Comparison of ENCODE assay signal across 8 mouse cellular contexts in genomic region chr16:17460254-17460653, GRCm38 (mm10). TPM values are rescaled to one million over a fixed set of nuclear protein-coding genes. Genes with fewer than 3 reads are reported as not detected.
DNase-seq lines count a peak whose midpoint lies in the region; ATAC-seq and TF ChIP-seq lines count a peak whose summit lies in the region.

No protein-coding gene starts in this region.

- no peak overlapping the region for H3K9ac ChIP-seq in liver, adult 2 months (ENCODE audit: low read depth, low read length)
- H3K9ac ChIP-seq in liver, embryonic 12.5 days, result no peak overlapping the region
- H3K9ac ChIP-seq in midbrain, embryonic 11.5 days (ENCODE audit: low read length), result no peak overlapping the region

- no peak overlapping the region for H3K4me3 ChIP-seq in liver, adult 2 months (ENCODE audit: insufficient read depth, low read depth, low read length)
- H3K4me3 ChIP-seq in liver, embryonic 12.5 days, result no peak overlapping the region
- H3K4me3 ChIP-seq in midbrain, embryonic 11.5 days (ENCODE audit: low read depth, low read length), result no peak overlapping the region

- H3K4me2 ChIP-seq in liver, embryonic 12.5 days, result no peak overlapping the region
- H3K4me2 ChIP-seq in midbrain, embryonic 11.5 days, result no peak overlapping the region

- peaks cover 36% of the 10 kb centered on the region for H3K4me1 ChIP-seq in liver, adult 2 months (ENCODE audit: control insufficient read depth, insufficient read depth, low read length)
- H3K4me1 ChIP-seq in liver, embryonic 12.5 days, result peaks cover 53% of the 10 kb centered on the region
- H3K4me1 ChIP-seq in midbrain, embryonic 11.5 days (ENCODE audit: control insufficient read depth, insufficient read depth, low read length), result 0 out of 2 replicates have a peak, but pooled peaks cover under 1% of the 10 kb centered on the region

- no peak for TF ChIP-seq POLR2A in liver, adult 2 months (IDR thresholded peaks at IDR 0.05; ENCODE audit: extremely low read depth, insufficient read depth, low read length)

- WGBS in liver, adult 2 months, result 79% methylated on average over 4 of the region's 4 CpGs
- WGBS in liver, embryonic 12.5 days (ENCODE audit: insufficient replicate concordance), result 73% methylated on average over 4 of the region's 4 CpGs
- 94% methylated on average over 4 of the region's 4 CpGs for WGBS in midbrain, embryonic 11.5 days

- peaks cover 58% of the 10 kb centered on the region for H3K79me2 ChIP-seq in liver, adult 2 months (ENCODE audit: control insufficient read depth, insufficient read depth, low read length)

- no peaks in the 10 kb centered on the region for H3K27me3 ChIP-seq in liver, adult 2 months (ENCODE audit: control insufficient read depth, insufficient read depth, low read length)
- H3K27me3 ChIP-seq in liver, embryonic 12.5 days (replicated peaks), result no peaks in the 10 kb centered on the region
- no peaks in the 10 kb centered on the region for H3K27me3 ChIP-seq in midbrain, embryonic 11.5 days (ENCODE audit: control insufficient read depth, insufficient read depth, low read length)

- ATAC-seq in liver, embryonic 12.5 days, result no peak
- ATAC-seq in midbrain, embryonic 11.5 days (ENCODE audit: low FRiP score), result no peak

- no peak for TF ChIP-seq CTCF in liver, adult 2 months (IDR thresholded peaks at IDR 0.05; ENCODE audit: low read depth, low read length)

- no peaks in the 10 kb centered on the region for H3K9me3 ChIP-seq in liver, embryonic 12.5 days (replicated peaks)
- no peaks in the 10 kb centered on the region for H3K9me3 ChIP-seq in midbrain, embryonic 11.5 days (ENCODE audit: control insufficient read depth, low read length)

- no peak overlapping the region for H3K27ac ChIP-seq in liver, adult 2 months (replicated peaks; ENCODE audit: insufficient read depth, low read depth, low read length)
- H3K27ac ChIP-seq in liver, embryonic 12.5 days, result no peak overlapping the region
- H3K27ac ChIP-seq in midbrain, embryonic 11.5 days (ENCODE audit: low read depth, low read length), result no peak overlapping the region

- peak; percentile 33 for DNase-seq in adrenal gland, postnatal 10 days
- no peak for DNase-seq in adrenal gland, adult 18-20 months (ENCODE audit: low spot score in 2 of 2)
- peak; percentile 49 for DNase-seq in liver, adult 2 months (ENCODE audit: extremely low read depth, low read depth, low spot score)
- DNase-seq in lung, postnatal 10 days, result peak; percentile 41
- DNase-seq in thymus, postnatal 14 days, result peak; percentile 71
- no peak for DNase-seq in layer of hippocampus, postnatal 25 days (ENCODE audit: extremely low spot score in 1 of 2, low spot score in 1 of 2)
- DNase-seq in midbrain, embryonic 11.5 days (ENCODE audit: low spot score, missing footprints), result no peak

- peaks cover 4% of the 10 kb centered on the region; the same call in 1 of the 2 replicates for H3K36me3 ChIP-seq in liver, adult 2 months (ENCODE audit: control insufficient read depth, insufficient read depth, low read length)
- peaks cover 60% of the 10 kb centered on the region for H3K36me3 ChIP-seq in liver, embryonic 12.5 days
- H3K36me3 ChIP-seq in midbrain, embryonic 11.5 days (ENCODE audit: control insufficient read depth, insufficient read depth, low read length), result peaks cover 14% of the 10 kb centered on the region

RNA-seq across cellular contexts. Expression of gene Crkl, which starts 8.5 kb away (rescaled TPM):
- 10 to 100 TPM; 28.5 to 31.7 TPM for total RNA-seq in adrenal gland, postnatal 10 days (2021)
- total RNA-seq in adrenal gland, adult 18-20 months (2021), result 10 to 100 TPM; 38.3 to 39.2 TPM
- total RNA-seq in liver, adult 2 months (2014; rRNA removed), result 9.6 and 15.2 TPM in 2 replicates
- polyA plus RNA-seq in liver, adult 2 months (2012; rRNA removed), result 28.0 and 28.8 TPM in 2 replicates
- polyA plus RNA-seq in liver, embryonic 12.5 days (2016; fragmentation: Nextera tagmentation; extraction: Ambion mirVana), result 37.9 and 41.6 TPM in 2 replicates
- 10 to 100 TPM; 34.3 to 38.5 TPM for total RNA-seq in layer of hippocampus, postnatal 25 days (2021)
- 85.5 and 92.2 TPM in 2 replicates for polyA plus RNA-seq in midbrain, embryonic 11.5 days (2014; fragmentation: Nextera tagmentation; extraction: Ambion mirVana)

RNA-seq across cellular contexts. Expression of gene Aifm3, which starts 29.2 kb away (rescaled TPM):
- total RNA-seq in adrenal gland, postnatal 10 days (2021), result 1 to 10 TPM; 3.6 to 4.5 TPM
- total RNA-seq in adrenal gland, adult 18-20 months (2021), result 10 to 100 TPM in 1 of 2 experiments, 1 to 10 TPM in 1; 7.3 to 11.7 TPM
- 1.4 and 3.7 TPM in 2 replicates for total RNA-seq in liver, adult 2 months (2014; rRNA removed)
- 3.5 and 3.7 TPM in 2 replicates for polyA plus RNA-seq in liver, adult 2 months (2012; rRNA removed)
- polyA plus RNA-seq in liver, embryonic 12.5 days (2016; fragmentation: Nextera tagmentation; extraction: Ambion mirVana), result 0.83 and 0.98 TPM in 2 replicates
- 10 to 100 TPM; 76.1 to 84.5 TPM for total RNA-seq in layer of hippocampus, postnatal 25 days (2021)
- polyA plus RNA-seq in midbrain, embryonic 11.5 days (2014; fragmentation: Nextera tagmentation; extraction: Ambion mirVana), result 1.4 and 3.0 TPM in 2 replicates

RNA-seq across cellular contexts. Expression of gene Lztr1, which starts 48.2 kb away (rescaled TPM):
- 10 to 100 TPM; 60.1 to 70.9 TPM for total RNA-seq in adrenal gland, postnatal 10 days (2021)
- 10 to 100 TPM; 58.7 to 64.6 TPM for total RNA-seq in adrenal gland, adult 18-20 months (2021)
- 39.0 and 53.0 TPM in 2 replicates for total RNA-seq in liver, adult 2 months (2014; rRNA removed)
- polyA plus RNA-seq in liver, adult 2 months (2012; rRNA removed), result 83.5 and 96.7 TPM in 2 replicates
- polyA plus RNA-seq in liver, embryonic 12.5 days (2016; fragmentation: Nextera tagmentation; extraction: Ambion mirVana), result 31.4 and 34.8 TPM in 2 replicates
- 100 to 1,000 TPM; 189 to 193 TPM for total RNA-seq in layer of hippocampus, postnatal 25 days (2021)
- 70.5 and 77.2 TPM in 2 replicates for polyA plus RNA-seq in midbrain, embryonic 11.5 days (2014; fragmentation: Nextera tagmentation; extraction: Ambion mirVana)

RNA-seq across cellular contexts. Expression of gene Pi4ka, which starts 54.1 kb away (rescaled TPM):
- total RNA-seq in adrenal gland, postnatal 10 days (2021), result 10 to 100 TPM; 61.7 to 73.1 TPM
- 100 to 1,000 TPM in 1 of 2 experiments, 10 to 100 TPM in 1; 95.5 to 105 TPM for total RNA-seq in adrenal gland, adult 18-20 months (2021)
- total RNA-seq in liver, adult 2 months (2014; rRNA removed), result 17.9 and 25.8 TPM in 2 replicates
- 18.0 and 21.4 TPM in 2 replicates for polyA plus RNA-seq in liver, adult 2 months (2012; rRNA removed)
- 25.6 TPM in 2 replicates for polyA plus RNA-seq in liver, embryonic 12.5 days (2016; fragmentation: Nextera tagmentation; extraction: Ambion mirVana)
- 100 to 1,000 TPM; 254 to 282 TPM for total RNA-seq in layer of hippocampus, postnatal 25 days (2021)
- polyA plus RNA-seq in midbrain, embryonic 11.5 days (2014; fragmentation: Nextera tagmentation; extraction: Ambion mirVana), result 40.1 and 46.1 TPM in 2 replicates

RNA-seq across cellular contexts. Expression of gene Snap29, which starts 54.5 kb away (rescaled TPM):
- 10 to 100 TPM; 19.8 to 19.9 TPM for total RNA-seq in adrenal gland, postnatal 10 days (2021)
- 10 to 100 TPM; 27.7 to 29.3 TPM for total RNA-seq in adrenal gland, adult 18-20 months (2021)
- 15.9 and 18.8 TPM in 2 replicates for total RNA-seq in liver, adult 2 months (2014; rRNA removed)
- polyA plus RNA-seq in liver, adult 2 months (2012; rRNA removed), result 3.9 and 4.2 TPM in 2 replicates
- 10.6 and 10.8 TPM in 2 replicates for polyA plus RNA-seq in liver, embryonic 12.5 days (2016; fragmentation: Nextera tagmentation; extraction: Ambion mirVana)
- total RNA-seq in layer of hippocampus, postnatal 25 days (2021), result 10 to 100 TPM; 20.9 to 24.0 TPM
- polyA plus RNA-seq in midbrain, embryonic 11.5 days (2014; fragmentation: Nextera tagmentation; extraction: Ambion mirVana), result 7.5 and 8.0 TPM in 2 replicates

Comparison
In these comparisons a context has a peak if more than half of its experiments do, and no peak if none do; other contexts are left out.
1. DNase-seq: peak in adrenal gland, postnatal 10 days (single experiment), liver, adult 2 months (single experiment), lung, postnatal 10 days (single experiment) and thymus, postnatal 14 days (single experiment); none in adrenal gland, adult 18-20 months (0 of 2), layer of hippocampus, postnatal 25 days (0 of 2) and midbrain, embryonic 11.5 days (single experiment).
2. RNA of gene Aifm3, which starts 29.2 kb away (total RNA-seq): 76.1 to 84.5 TPM in layer of hippocampus, postnatal 25 days; 7.3 to 11.7 TPM in adrenal gland, adult 18-20 months, 3.6 to 4.5 TPM in adrenal gland, postnatal 10 days and 1.4 to 3.7 TPM in liver, adult 2 months; every median in the first group is over 4 times any median in the second.